Mouse (Mus musculus) skeletal muscle tissue, adult 2 months (tissue): ENCODE results near the gene Nosip.
"Not testable (repeated sequence)": the region's sequence is repeated elsewhere in the genome, so short reads cannot be mapped to it uniquely, and the experiment has no call there.

Experiments
- DNase-seq: peaks from one replicate; pipeline ENCODE4 v3.0.0-alpha.2; 2012; ENCODE audit warnings: low read depth, low spot score

The Nosip gene

DNA sequence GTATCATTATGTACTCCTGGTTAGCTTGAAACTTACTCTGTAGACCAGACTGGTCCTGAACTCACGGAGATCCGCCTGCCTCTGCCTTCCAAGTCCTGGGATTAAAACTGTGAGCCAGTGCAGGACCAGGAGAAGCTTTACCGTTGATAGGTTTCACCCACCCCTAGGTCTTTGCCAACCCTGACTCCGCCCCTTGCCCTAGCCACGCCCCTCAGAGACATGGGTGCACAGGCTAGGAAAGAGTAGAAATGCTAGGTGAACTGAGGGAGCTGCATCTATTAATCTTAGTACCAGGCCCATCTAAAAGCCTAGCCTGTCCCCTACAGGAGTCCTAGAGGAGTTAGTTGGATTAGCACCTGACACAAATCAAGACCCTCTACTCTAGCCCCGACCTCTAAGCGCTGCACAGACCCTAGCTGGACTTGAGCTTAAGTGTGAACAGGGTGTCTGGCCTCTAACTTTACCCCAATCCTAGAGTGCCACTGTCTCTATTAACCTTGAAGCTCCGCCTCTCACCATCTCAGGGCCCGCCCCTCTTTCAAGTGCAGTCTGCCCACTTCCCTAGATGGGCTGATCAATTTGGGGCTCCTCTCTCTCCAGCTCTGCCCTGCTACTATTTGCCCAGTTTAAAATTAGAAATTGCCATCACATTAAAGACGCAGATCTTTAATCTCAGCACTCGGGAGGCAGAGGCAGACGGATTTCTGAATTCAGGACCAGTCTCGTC is 28.2 kb downstream of the Nosip start:
- no peak for DNase-seq

DNA sequence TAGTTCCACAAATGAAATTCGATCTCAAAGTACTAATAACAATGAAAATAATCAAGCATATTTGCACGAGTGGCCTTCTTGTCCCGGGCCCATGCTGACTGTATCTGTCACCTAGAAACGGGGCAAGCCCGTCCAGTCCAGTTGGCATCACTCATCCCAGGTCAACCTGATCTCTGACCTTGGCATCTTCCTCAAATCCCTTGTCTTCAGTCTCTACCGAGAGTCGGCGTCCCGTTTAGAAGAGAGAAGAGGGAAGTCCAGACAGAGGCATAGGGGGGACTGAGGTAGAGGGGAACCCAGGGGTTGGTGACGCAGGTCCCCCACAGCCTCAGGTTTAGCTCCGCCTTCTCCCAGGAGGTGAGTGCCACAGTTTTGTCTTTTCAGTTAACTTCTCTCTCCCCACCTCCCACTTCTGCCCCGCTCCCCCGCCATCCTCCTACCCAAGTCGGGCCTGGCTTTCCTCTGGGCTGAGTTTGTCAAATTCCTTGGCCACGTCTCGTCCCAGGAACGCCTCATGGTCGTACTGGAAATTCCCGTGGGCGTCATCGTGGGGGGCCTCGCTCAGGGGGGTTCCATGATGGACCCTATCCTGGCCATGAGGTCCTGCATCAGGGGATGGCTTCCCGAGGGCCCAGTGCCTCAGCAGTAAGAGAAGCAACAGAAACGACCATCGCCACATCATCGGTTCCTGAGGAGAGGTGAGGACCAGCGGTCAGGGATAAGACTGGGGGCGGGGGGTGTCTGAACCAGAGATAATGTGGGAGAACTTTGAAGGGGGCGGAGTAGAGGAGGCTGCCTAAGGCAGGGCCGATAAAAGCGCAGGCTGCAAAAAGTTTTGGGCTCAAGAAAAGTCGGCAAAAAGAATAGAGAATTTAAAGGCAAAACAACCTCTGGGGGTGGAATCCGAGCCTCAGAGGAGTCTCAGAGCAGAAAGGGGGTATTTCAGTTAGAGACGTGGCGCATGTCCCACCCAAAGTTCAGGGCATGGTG is 29.1 kb downstream of the Nosip start:
- DNase-seq: no peak

DNA sequence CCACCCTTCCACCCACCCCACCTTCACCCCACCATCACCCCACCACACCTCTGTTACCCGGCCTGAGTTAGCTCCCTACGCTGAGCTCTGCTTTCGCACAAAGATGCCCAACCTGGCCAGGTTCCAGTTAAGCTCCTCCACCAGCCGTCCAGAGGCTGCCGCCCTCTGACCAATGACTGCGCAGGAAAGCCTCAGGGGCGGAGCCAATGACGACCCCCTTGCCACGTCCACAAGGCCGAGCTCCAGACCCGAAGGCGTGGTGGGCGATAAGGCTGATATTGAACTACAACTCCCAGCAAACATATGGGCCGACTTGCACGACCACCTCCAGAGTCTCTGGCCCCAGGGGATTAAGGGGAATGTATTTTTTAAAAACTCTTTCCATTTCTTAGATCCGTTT is 29.8 kb downstream of the Nosip start, which contains the start of gene Rcn3:
TSS of gene Rcn3 (minus strand) at position 174 of the 400 bp plus-strand sequence.
- peak; percentile 88 for DNase-seq

DNA sequence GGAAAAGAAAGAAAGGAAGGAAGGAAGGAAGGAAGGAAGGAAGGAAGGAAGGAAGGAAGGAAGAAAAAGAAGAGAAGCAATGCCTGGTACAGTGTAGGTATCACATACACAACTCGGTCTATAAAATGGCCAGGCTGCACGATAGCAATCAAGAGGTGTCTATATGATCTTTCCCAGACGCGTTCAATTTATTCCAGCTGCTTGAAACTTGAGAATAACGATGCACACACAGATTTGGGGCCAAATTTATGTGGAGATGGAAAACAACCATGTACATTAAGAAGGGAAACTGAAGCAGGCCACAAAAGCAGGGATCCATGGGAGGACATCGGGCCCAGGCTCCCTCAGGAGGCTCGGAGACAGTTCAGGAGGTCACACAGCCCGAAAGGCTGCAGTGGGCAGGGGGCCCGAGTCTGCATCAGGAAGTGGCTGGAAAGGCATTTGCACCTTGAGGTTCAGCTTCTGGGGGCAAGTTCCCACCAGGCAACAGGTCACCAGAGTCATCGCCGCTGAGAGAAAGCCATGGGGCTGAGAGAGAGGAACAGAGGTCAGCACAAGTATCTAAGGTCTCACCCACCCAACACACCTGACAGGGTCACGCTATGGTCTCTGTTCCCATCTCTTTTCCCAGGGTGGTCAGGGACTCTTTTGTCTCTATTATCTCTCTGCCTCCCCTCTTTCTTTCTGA is 30.7 kb downstream of the Nosip start:
- DNase-seq: no peak

DNA sequence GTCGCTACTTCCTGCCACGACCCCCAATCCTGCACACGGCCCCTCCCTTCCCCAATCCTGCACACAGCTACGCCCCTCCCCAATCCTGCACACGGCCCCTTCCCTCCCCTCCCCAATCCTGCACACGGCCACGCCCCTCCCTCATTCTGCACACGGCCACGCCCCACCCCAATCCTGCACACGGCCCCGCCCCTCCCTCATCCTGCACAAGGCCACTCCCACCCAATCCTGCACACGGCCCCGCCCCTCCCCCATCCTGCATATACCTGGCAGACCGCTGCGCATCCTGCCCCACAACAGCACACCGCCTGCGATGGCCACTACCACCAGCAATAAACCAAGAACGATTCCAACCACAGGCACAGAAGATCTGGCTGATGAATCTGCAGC is 31.3 kb downstream of the Nosip start:
- no peak for DNase-seq

DNA sequence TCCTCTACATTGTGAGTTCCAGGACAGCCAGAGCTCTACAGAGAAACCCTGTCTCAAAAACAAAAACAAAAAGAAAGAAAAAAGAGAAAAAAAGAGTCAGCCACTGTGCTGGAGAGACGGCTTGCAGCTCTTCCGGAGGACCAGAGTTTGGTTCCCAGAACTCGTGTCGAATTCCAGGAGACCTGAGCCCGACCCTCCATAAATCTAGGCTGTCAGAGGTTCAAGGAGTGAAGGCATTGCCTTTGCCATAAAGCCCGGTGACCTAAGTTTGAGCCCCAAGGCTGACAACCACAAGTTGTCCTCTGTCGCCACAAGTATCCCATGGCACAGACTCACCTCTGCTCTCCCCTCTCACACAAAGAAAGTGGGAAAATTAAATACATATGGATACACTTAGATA is 31.9 kb downstream of the Nosip start:
- DNase-seq: no peak

DNA sequence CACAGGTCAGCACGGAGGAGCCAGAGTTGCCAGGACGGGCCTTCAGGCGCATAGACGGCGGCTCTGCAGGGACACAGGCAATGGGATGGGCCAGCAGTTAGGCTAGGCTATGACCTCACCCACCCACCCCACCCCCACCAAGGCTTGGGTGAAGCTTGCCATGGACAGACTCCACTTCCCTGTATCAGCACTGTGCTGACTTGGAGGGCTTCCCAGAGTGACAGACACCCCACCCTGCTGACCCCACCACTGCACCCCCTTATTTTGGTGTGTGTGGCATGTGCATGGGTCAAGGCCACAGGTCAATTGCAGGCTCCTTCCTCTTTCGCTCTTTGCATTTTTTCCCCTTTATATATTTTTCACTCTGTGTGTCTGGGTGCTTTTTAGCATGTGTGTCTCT is 33.1 kb downstream of the Nosip start:
- no peak for DNase-seq

DNA sequence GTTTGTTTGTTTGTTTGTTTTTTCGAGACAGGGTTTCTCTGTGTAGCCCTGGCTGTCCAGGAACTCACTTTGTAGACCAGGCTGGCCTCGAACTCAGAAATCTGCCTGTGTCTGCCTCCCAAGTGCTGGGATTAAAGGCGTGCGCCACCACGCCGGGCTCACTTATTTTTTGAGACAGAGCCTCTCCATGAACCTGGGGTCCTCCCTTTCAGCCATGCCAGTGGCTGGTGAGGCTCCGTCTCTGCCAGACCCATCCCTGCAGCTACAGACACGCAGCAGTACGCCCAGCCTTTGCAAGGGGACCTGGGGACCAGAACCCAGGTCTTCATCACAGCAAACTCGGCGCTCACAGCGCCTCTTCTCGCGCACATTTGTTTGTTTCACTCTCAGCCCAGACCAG is 33.7 kb downstream of the Nosip start:
- DNase-seq: not testable (repeated sequence)

DNA sequence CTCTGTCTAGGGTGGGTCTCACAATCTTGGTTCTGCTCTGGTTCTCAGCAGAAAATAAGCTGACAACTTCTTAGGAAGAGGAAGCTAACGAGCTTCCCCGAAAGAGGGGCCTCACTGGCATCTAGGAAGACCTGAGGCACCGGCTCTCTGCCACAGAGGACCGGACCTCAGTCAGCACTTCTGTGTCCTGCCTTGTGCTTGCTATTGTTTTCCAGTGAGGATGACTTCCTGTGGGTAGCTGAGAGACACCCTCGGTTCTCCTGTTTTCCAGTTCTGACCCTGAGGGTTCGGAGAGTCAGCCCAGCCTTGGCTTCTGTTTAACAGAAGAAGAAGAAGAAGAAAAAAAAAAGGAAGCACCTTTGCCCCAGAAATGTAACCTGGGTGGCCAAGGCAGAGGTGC is 35.2 kb downstream of the Nosip start:
- no peak for DNase-seq

DNA sequence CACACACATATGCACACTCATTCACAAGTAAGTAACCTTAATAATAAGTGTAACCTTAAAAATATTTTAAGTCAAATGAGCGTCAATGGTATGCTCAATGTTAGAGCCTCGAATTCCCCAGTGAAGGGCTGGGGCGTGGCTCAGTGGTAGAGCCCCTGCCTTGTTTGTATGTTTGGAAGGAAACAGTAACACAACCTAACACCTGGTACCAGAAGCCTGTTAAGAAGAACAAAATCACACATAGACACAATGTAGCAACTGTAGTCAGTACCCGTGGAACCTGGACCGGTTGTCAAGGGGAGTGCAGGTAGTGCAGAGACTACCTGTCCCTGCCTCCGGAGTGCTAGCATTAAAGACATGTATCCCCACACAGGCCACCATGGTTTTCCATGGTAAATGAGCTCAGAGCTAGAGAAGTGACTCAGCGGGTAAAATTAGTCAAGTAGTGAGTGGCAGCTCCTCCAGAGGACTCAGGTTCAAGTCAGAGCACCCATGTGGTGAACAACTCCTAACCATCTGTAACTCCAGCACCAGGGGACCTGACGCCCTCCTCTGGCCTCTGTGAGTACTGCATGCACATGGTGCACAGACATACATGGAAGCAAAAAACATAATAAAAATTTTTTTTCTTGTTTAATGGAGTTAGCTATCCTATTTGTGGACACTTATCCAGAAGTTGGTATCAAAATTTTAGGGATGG is 36.5 kb downstream of the Nosip start:
- DNase-seq: no peak

DNA sequence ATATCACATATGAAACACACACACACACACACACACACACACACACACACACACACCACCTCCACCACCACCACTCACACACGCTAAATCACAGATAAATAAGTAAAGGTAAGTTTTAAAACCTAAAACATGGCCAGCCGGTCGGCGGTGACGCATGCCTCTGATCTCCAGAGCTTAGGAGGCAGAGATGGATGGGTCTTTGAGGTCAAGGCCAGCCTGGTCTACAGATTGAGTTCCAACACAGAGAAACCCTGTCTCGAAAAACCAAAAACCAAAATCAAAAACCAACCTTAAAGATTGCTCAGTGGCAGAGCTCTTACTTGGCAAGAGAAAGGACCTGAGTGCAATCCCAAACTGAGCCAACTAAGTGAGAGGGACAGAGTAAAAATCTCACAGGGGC is 37.8 kb downstream of the Nosip start:
- DNase-seq: no peak

DNA sequence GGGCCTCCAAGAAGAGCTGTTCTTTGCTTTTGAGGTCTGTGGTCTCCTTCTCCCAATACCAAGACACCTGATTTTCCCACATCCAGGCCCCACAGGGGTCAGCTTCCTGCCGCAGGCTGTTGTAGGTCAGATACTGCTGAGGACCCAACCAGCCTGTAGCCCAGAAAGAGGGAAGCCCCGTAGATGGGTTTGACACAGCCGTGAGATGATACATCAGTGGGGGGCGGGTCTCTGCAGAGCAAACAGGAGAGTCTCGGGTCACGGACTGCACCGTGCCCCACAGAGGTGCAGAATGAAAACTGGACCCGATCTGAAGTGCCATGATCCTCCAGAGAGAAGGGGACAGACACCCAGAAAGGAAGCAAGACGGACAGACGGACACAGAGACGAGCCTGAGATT is 40.2 kb downstream of the Nosip start:
- no peak for DNase-seq

DNA sequence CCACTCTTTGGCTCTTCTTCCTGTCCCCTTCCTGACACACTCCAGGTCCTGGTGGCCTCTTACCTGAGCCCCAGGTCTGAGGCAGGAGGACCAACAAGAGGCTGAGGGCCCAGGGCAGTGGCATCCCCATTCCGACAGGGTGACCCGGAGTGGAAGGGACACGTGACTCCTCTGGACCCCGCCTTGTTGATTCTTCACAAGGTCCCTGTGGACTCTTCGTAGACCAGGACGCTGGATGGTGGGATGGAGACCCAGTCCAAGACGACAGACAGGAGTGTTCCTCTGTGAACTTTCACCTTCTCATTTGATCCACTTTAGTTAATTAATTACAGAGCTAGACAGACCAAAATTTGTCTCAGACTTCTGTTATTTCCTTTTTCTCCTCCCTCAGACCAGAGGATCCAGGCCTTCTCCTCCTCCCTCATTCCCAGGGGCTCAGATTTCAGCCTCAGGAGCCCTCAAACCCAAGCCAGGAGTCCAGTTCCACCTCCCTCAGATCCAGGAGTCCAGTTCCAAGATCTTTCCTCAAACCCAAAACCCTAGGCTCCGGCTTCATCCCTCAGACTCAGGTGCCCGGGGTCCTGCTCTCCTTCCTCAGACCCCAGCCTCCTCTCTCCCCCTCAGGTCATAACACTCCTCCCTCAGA is 40.8 kb downstream of the Nosip start:
- no peak for DNase-seq

DNA sequence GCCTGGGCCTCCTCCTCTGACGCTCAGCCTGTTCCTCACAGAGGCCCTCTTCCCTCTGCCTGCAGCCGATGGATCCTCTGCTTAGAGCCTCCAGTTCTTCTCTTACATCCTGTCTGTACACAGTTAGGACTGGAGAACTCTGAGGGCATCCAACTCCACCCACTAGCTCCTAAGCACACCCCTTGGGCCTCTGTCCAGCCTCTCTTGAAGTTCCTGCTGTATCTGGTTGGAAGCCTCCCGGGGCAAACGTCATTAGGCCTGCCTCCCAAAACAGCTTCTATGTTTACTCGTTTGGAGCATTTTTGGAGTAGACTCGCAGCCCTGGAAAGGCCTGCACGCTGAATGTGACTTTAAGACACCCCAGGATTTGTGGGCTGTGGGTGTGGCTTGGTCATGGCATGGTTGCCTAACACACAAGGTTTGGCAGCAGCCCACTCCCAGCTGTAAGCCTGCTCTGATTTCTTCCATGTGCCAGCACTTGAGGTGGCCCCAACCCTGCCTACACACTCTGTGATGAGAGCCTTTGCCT is 41.5 kb downstream of the Nosip start, which contains the start of gene Fcgrt:
TSS of gene Fcgrt (minus strand) at position 200 of the 529 bp plus-strand sequence.
- peak; percentile 98 for DNase-seq

DNA sequence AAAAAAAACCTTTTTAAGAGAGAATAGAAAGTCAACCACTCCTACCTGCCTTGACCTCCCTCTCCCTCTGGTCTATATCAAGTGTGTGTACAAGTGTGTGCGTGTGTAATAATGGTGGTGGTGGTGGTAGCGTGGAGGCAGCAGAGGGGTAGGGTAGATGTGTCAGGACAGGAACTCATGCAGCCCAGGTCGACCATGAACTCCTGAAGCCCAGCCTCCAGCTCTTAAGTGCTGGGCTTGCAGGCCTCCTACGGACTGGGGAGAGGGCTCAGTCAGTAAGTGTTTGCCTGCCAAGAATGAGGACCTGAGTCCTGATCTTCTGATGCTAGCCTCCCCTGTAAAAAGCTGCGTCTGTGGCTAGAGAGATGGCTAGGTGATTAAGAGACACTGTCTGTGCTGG is 42.7 kb downstream of the Nosip start:
- DNase-seq: no peak

DNA sequence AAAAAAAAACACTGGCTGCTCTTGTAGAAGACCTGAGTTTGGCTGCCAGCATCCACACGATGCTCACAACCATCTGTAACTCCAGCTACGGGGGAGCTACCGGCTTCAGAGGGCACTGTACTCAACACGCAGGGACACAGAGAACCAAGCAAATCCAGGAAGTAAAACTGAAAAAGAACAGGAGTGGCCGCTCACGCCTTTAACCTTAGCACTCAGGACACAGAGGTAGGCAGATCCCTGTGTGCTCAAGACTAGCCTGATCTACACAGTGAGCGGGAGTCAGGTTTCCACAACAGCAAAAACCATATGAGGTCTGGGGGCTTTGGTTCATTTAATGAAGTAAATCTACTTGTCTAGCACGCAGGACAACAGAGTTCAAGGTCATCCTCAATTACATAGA is 43.3 kb downstream of the Nosip start:
- no peak for DNase-seq

DNA sequence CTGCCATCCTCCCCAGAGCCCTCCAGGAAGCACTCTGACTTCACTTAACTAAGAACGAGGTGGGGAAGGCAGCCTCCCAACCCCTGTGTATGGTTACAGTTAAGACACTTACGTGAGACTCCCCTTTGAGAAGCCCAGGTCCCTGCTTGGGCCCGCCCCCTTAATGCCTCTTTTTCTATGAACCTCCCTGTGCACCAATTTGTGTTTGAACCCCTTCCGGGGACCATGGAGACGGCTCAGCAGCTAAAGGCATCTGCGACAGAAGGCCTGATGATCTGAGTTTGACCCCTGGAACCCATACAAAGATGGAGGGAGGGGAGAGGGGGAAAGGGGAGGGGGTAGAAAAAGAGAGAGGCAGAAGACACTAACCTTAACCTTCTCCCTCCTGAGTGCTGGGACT is 44.2 kb downstream of the Nosip start:
- no peak for DNase-seq

DNA sequence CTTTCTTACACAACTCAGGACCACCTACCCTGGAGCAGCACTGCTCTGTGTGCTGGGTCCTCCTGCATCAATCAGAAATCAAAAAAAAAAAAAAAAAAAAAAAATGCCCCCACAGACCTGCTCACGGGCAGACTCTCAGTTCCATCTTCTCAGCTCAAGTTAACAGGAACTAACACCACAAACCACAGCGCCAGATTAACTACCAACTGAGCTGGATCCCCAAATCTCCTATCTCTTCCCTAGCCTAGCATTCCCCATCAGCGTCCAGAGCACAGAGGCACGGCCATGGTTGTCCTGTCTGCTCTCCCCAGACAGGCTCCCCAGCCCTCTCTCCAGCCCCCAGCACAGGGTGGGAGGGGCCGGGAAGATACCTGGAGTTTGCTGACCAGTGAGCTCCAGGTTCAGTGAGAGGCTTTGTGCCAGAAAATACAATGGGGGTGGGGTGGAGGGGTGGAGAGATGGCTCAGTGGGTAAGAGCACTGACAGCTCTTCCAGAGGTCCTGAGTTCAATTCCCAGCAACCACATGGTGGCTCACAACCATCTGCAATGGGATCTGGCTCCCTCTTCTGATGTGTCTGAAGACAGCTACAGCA is 44.9 kb downstream of the Nosip start:
- no peak for DNase-seq

DNA sequence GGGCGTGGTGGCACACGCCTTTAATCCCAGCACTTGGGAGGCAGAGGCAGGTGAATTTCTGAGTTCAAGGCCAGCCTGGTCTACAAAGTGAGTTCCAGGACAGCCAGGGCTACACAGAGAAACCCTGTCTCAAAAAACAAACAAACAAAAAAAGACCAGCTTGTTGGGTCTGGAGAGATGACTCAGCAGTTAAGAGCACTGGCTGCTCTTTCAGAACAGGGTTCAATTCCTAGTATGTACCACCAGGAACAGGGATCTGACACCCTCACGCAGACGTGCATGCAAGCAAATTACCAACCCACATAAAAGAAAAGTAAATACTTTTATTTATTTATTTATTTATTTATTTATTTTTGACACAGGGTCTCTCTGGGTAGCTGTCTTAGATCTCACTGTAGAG is 47.9 kb downstream of the Nosip start:
- not testable (repeated sequence) for DNase-seq

DNA sequence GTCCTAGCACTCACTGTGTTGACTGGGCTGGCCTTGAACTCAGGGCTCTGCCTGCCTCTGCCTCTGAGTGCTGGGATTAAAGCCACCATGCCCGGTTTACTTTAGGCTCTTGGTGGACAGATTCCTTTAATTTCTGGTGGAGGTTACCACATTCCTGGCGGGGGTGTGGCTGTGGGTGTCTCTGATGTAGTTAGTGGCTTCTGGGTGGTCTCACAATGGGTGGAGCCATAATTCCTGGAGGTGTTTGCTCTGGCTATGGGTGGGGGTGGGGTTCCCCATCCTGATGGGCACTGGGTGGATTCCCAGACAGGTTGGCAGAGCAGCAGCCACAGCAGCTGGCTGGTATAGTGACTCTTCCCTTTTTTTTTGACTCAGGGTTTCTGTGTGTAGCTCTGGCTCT is 49.7 kb downstream of the Nosip start:
- DNase-seq: no peak
